Mouse (Mus musculus): ENCODE data around the gene Flot2. TPM values are rescaled to one million over a fixed set of nuclear protein-coding genes. Genes with fewer than 3 reads are reported as not detected.

Flot2 gene
- polyA plus RNA-seq, 2 experiments = 49.1 to 68.5 TPM

DNA sequence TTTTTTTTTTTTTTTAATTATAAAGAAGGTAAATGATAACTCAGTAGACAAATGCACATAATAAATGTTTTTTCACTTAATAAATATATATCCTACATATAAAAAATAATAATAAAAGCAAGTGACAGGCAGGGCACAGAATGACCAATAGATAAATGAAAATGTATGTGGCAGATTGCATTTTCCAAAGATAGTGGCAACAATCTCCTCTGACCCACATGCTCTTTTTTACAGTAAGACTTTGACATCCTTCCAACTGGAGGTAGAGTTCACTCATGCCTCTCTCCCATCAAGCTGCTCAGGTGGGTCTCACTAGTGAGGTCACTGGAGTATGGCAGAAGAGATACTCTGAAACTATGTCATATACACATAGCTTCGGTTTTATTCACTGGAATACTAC, 24.8 kb downstream of the Flot2 start:
- Histone ChIP-seq H3K27me3 (ENCODE audit: control insufficient read depth, insufficient read depth, low read length) (no peaks in the 10 kb centered on the region), H3K27ac (replicated peaks; ENCODE audit: low read depth, low read length) (no peak overlapping the region), H3K4me3 (replicated peaks; ENCODE audit: low read length) (no peak overlapping the region), H3K4me2 (replicated peaks; ENCODE audit: low read depth, low read length, severe bottlenecking) (no peak overlapping the region), H3K4me1 (ENCODE audit: control insufficient read depth, insufficient read depth, low read length) (peaks cover 5% of the 10 kb centered on the region; the same call in 1 of the 2 replicates), H3K36me3 (ENCODE audit: control insufficient read depth, insufficient read depth, low read length) (peaks cover 27% of the 10 kb centered on the region), H3K9ac (ENCODE audit: low read depth, low read length, severe bottlenecking) (no peak overlapping the region), H3K9me3 (ENCODE audit: control insufficient read depth, low read length) (no peaks in the 10 kb centered on the region)
- no peak for ATAC-seq (ENCODE audit: low FRiP score, low read depth)
- DNase-seq (ENCODE audit: low spot score) = no peak
- TF ChIP-seq POLR2A (IDR thresholded peaks at IDR 0.05; ENCODE audit: borderline replicate concordance, extremely low read depth, insufficient read depth, insufficient read length) = no peak
- WGBS = 72% methylated on average over 1 of the region's 1 CpGs

DNA sequence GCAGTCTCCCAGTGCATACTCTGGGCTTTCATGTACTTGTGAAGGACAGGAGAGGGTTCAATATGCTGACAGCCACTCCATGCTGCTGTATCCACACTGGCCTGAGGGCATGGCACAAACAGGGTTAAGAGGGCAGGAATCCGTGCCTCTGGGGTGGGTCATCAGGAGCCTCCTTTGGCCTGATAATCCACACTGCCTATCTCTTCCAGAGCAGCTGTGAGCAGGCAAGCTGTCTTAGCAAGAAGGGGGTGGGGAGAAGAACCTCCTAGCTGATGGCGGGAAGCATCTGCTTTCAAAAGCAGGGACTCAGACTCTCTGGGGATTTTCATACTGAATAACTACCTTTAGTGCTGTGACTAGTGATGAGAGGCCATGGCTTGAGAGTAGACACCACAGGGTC, 28.2 kb downstream of the Flot2 start:
- H3K9me3 ChIP-seq (ENCODE audit: control insufficient read depth, low read length) = no peaks in the 10 kb centered on the region
- H3K36me3 ChIP-seq (ENCODE audit: control insufficient read depth, insufficient read depth, low read length) = no peaks in the 10 kb centered on the region
- H3K9ac ChIP-seq (ENCODE audit: low read depth, low read length, severe bottlenecking) = no peak overlapping the region
- no peaks in the 10 kb centered on the region for H3K27me3 ChIP-seq (ENCODE audit: control insufficient read depth, insufficient read depth, low read length)
- no peak for DNase-seq (ENCODE audit: low spot score)
- H3K27ac ChIP-seq (replicated peaks; ENCODE audit: low read depth, low read length) = no peak overlapping the region
- no peak for ATAC-seq (ENCODE audit: low FRiP score, low read depth)
- H3K4me3 ChIP-seq (replicated peaks; ENCODE audit: low read length) = no peak overlapping the region
- no peak overlapping the region for H3K4me2 ChIP-seq (replicated peaks; ENCODE audit: low read depth, low read length, severe bottlenecking)
- TF ChIP-seq POLR2A (IDR thresholded peaks at IDR 0.05; ENCODE audit: borderline replicate concordance, extremely low read depth, insufficient read depth, insufficient read length) = no peak
- WGBS = 58% methylated on average over 2 of the region's 2 CpGs
- H3K4me1 ChIP-seq (ENCODE audit: control insufficient read depth, insufficient read depth, low read length) = peaks cover 5% of the 10 kb centered on the region; the same call in 1 of the 2 replicates

DNA sequence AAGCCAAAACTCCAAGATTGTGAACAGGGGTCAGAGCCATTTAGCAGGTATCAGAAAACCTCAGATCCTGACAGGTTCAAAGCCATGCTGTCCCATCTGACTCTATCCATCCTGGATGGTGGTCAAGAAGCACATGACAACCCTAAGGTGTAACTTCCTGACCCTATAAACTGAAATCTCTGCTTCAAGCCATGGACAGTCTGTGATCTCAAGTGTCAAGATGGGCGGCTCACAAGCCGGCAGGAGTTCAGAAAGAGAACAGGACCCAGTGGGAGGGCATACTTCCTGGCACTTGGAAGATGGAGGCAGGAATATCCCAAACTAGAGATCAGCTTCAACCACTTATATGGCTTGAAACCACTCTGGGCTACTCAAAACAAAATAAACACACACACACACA, 28.9 kb downstream of the Flot2 start:
- H3K27me3 ChIP-seq (ENCODE audit: control insufficient read depth, insufficient read depth, low read length) = no peaks in the 10 kb centered on the region
- H3K36me3 ChIP-seq (ENCODE audit: control insufficient read depth, insufficient read depth, low read length) = no peaks in the 10 kb centered on the region
- H3K4me1 ChIP-seq (ENCODE audit: control insufficient read depth, insufficient read depth, low read length) = peaks cover 5% of the 10 kb centered on the region; the same call in 1 of the 2 replicates
- ATAC-seq (ENCODE audit: low FRiP score, low read depth) (no peak), DNase-seq (ENCODE audit: low spot score) (no peak)
- no peak for TF ChIP-seq POLR2A (IDR thresholded peaks at IDR 0.05; ENCODE audit: borderline replicate concordance, extremely low read depth, insufficient read depth, insufficient read length)
- no peak overlapping the region for H3K4me3 ChIP-seq (replicated peaks; ENCODE audit: low read length)
- H3K9ac ChIP-seq (ENCODE audit: low read depth, low read length, severe bottlenecking) = no peak overlapping the region
- H3K27ac ChIP-seq (replicated peaks; ENCODE audit: low read depth, low read length) = no peak overlapping the region
- no peak overlapping the region for H3K4me2 ChIP-seq (replicated peaks; ENCODE audit: low read depth, low read length, severe bottlenecking)
- 48% methylated on average over 2 of the region's 2 CpGs for WGBS
- no peaks in the 10 kb centered on the region for H3K9me3 ChIP-seq (ENCODE audit: control insufficient read depth, low read length)

DNA sequence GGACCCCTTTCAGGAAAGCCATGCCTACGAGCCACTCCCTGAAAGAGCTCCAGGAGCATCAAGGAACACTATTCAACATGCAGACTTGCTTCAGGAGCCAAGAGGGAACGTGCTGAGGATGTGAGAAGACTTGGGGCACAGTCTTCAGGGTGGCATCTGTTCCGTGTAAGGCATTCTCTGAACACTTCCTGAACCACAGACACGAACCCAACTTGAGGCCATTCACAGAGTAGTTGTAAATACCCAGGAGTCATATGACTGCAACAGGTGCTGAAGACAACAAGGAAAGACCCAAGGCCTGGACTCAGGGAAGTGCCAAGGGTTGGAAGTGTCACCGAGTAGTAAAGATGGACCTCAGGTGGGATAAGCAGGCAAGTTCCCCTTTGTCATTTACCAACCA, 29.8 kb downstream of the Flot2 start:
- DNase-seq (ENCODE audit: low spot score) (no peak), ATAC-seq (ENCODE audit: low FRiP score, low read depth) (no peak)
- WGBS = 63% methylated on average over 5 of the region's 5 CpGs
- Histone ChIP-seq H3K27me3 (ENCODE audit: control insufficient read depth, insufficient read depth, low read length) (no peaks in the 10 kb centered on the region), H3K9ac (ENCODE audit: low read depth, low read length, severe bottlenecking) (no peak overlapping the region), H3K4me3 (replicated peaks; ENCODE audit: low read length) (no peak overlapping the region), H3K36me3 (ENCODE audit: control insufficient read depth, insufficient read depth, low read length) (peaks cover 8% of the 10 kb centered on the region), H3K27ac (replicated peaks; ENCODE audit: low read depth, low read length) (no peak overlapping the region), H3K9me3 (ENCODE audit: control insufficient read depth, low read length) (no peaks in the 10 kb centered on the region), H3K4me1 (ENCODE audit: control insufficient read depth, insufficient read depth, low read length) (no peaks in the 10 kb centered on the region), H3K4me2 (replicated peaks; ENCODE audit: low read depth, low read length, severe bottlenecking) (no peak overlapping the region)
- no peak for TF ChIP-seq POLR2A (IDR thresholded peaks at IDR 0.05; ENCODE audit: borderline replicate concordance, extremely low read depth, insufficient read depth, insufficient read length)

DNA sequence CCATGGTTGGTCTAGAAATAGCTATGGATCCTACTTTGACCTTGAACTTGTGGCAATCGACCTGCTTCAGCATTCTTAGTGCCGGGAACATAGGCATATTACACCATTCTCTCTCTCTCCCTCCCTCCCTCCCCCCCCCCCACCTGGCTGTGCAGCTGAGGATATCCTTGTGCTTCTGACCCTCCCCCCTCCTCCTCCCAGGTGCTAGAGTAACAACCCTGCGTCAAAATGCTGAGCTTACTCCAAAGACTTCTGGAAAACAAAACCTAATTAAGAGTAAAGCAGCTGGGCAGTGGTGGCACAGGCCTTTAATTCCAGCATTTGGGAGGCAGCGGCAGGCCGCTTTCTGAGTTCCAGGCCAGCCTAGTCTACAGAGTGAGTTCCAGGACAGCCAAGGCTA, 31.4 kb downstream of the Flot2 start:
- no peak for DNase-seq (ENCODE audit: low spot score)
- WGBS = 64% methylated on average over 5 of the region's 5 CpGs
- TF ChIP-seq POLR2A (IDR thresholded peaks at IDR 0.05; ENCODE audit: borderline replicate concordance, extremely low read depth, insufficient read depth, insufficient read length) = no peak
- Histone ChIP-seq H3K36me3 (ENCODE audit: control insufficient read depth, insufficient read depth, low read length) (peaks cover 22% of the 10 kb centered on the region), H3K27me3 (ENCODE audit: control insufficient read depth, insufficient read depth, low read length) (no peaks in the 10 kb centered on the region), H3K4me2 (replicated peaks; ENCODE audit: low read depth, low read length, severe bottlenecking) (no peak overlapping the region), H3K9me3 (ENCODE audit: control insufficient read depth, low read length) (no peaks in the 10 kb centered on the region), H3K9ac (ENCODE audit: low read depth, low read length, severe bottlenecking) (no peak overlapping the region), H3K27ac (replicated peaks; ENCODE audit: low read depth, low read length) (no peak overlapping the region), H3K4me1 (ENCODE audit: control insufficient read depth, insufficient read depth, low read length) (no peaks in the 10 kb centered on the region), H3K4me3 (replicated peaks; ENCODE audit: low read length) (no peak overlapping the region)
- ATAC-seq (ENCODE audit: low FRiP score, low read depth) = no peak

DNA sequence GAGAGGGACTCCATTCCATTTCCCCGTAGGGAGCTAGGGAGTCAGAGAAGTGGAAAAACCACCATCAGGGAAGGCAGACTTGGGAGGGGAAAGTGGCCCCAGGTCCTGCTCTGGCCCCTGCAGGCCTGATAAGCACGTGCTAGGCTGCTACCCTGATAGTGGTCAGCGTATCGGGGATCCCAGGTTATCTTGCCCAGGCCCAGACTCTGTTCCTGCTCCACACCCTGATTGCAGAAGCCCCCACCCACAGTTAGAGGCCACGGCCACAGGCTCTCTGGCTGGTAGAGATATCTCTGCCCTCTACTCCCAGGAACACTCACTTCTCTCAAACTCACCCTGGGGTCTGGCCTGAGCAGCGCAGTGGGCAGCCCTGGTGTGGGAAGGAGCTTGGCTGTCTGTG, 31.9 kb downstream of the Flot2 start:
- WGBS = 73% methylated on average over 6 of the region's 6 CpGs
- H3K4me1 ChIP-seq (ENCODE audit: control insufficient read depth, insufficient read depth, low read length) = no peaks in the 10 kb centered on the region
- TF ChIP-seq POLR2A (IDR thresholded peaks at IDR 0.05; ENCODE audit: borderline replicate concordance, extremely low read depth, insufficient read depth, insufficient read length) = no peak
- no peak overlapping the region for H3K4me3 ChIP-seq (replicated peaks; ENCODE audit: low read length)
- no peak overlapping the region for H3K27ac ChIP-seq (replicated peaks; ENCODE audit: low read depth, low read length)
- DNase-seq (ENCODE audit: low spot score) = no peak
- H3K9me3 ChIP-seq (ENCODE audit: control insufficient read depth, low read length) = no peaks in the 10 kb centered on the region
- H3K9ac ChIP-seq (ENCODE audit: low read depth, low read length, severe bottlenecking) = no peak overlapping the region
- no peaks in the 10 kb centered on the region for H3K27me3 ChIP-seq (ENCODE audit: control insufficient read depth, insufficient read depth, low read length)
- ATAC-seq (ENCODE audit: low FRiP score, low read depth) = no peak
- H3K4me2 ChIP-seq (replicated peaks; ENCODE audit: low read depth, low read length, severe bottlenecking) = no peak overlapping the region
- peaks cover 27% of the 10 kb centered on the region for H3K36me3 ChIP-seq (ENCODE audit: control insufficient read depth, insufficient read depth, low read length)

All from limb, embryonic 14.5 days (tissue).